Mouse (Mus musculus) embryonic facial prominence, embryonic 12.5 days (tissue): ENCODE results near the gene Tns4. TPM values are rescaled to one million over a fixed set of nuclear protein-coding genes. Genes with fewer than 3 reads are reported as not detected.

ENCODE experiments used
- ATAC-seq: fragments of 200-750 bp; cut with Nextera tagmentation; 2 replicates; pipeline ENCODE4 v1.8.0; 2017; ENCODE audit not compliant: insufficient number of reproducible peaks, insufficient read depth, low FRiP score, low TSS enrichment
- H3K27ac ChIP-seq: fragments of 300-500 bp; sonication (generic); 2 replicates; pipeline ENCODE4 v1.5.1; 2016; ENCODE audit warnings: mild to moderate bottlenecking
- H3K27me3 ChIP-seq: fragments of 300-500 bp; sonication (generic); 2 replicates; pipeline ENCODE4 v1.6.1; 2016; ENCODE audit warnings: mild to moderate bottlenecking, moderate library complexity
- H3K36me3 ChIP-seq: fragments of 300-500 bp; sonication (generic); 2 replicates; pipeline ENCODE4 v1.6.1; 2016; ENCODE audit warnings: mild to moderate bottlenecking
- H3K4me1 ChIP-seq: fragments of 300-500 bp; sonication (generic); 2 replicates; pipeline ENCODE4 v1.6.1; 2016
- H3K4me2 ChIP-seq: fragments of 300-500 bp; sonication (generic); replicated peaks from 2 replicates; pipeline ENCODE4 v1.6.1; 2016; ENCODE audit warnings: mild to moderate bottlenecking, moderate library complexity
- H3K4me3 ChIP-seq: fragments of 300-500 bp; sonication (generic); 2 replicates; pipeline ENCODE4 v1.5.1; 2016; ENCODE audit warnings: mild to moderate bottlenecking
- H3K9ac ChIP-seq: fragments of 300-500 bp; sonication (generic); 2 replicates; pipeline ENCODE4 v1.6.1; 2016; ENCODE audit warnings: mild to moderate bottlenecking, moderate library complexity
- H3K9me3 ChIP-seq: fragments of 300-500 bp; sonication (generic); 2 replicates; pipeline ENCODE4 v1.6.1; 2016; ENCODE audit warnings: mild to moderate bottlenecking, moderate library complexity
- whole genome bisulfite sequencing: fragments of 180-500 bp; shearing (Covaris S2); methylation state at CpG from one replicate; pipeline ENCODE4 v1.1.7; 2016; 5-methylcytosine and 5-hydroxymethylcytosine counted together
- polyA plus RNA-seq: library from polyadenylated mRNA; unstranded; fragments of >200 nt; fragmentation: Nextera tagmentation; extraction: Ambion mirVana; gene quantifications from 2 replicates; pipeline ENCODE4 v1.2.1, GENCODE M21; 2016

Tns4 gene
- polyA plus RNA-seq, 1 experiment from 2014 or later: 0.28 TPM

DNA sequence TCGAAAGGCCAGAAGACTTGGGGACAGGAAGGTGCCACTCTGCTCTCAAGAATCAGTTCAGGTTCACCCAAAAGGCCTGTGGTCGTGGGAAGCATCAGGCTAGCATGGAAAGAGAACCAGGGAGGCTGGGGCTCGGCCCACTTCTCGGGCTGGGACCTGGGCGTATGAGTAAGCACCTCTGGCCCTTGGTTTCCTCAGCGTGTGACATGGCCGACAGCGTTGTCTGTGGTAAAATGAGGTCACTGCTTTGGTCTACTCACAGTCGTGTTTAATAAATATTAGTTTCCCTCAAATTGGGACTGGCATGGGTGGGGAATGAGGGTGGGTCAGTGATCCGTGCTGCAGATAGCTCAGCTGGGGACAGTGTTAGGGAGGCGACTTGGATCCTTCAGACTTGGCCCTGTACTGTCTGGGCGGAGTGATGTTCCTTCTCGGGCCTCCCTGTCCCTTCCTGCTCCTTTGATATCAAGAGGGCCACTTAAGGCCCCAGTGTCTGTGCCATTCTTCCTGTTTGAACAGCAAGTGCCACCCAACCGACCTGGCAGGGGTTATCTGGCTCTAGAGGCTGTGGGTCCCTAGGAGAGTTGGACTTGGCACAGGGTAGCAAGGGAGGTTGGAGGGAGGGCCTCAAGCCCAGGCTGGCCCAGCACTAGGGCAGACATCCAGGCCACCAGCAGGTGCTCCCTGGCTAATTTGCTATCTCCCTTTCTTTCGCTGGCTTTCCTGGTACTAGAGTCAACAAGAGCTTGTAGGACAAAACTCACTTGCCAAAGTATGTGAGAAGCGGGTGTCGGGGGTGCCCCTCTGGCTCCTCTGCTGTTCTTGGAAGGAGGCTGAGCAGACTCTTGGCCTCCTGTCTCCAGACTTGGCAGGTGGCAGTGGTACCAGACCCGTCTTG, 38.9 kb upstream of the Tns4 start:
- peaks cover 60% of the 10 kb centered on the region for H3K4me1 ChIP-seq
- no peak for ATAC-seq
- no peaks in the 10 kb centered on the region for H3K27me3 ChIP-seq
- no peak overlapping the region for H3K4me3 ChIP-seq
- no peak overlapping the region for H3K9ac ChIP-seq
- no peak overlapping the region for H3K4me2 ChIP-seq
- H3K36me3 ChIP-seq: no peaks in the 10 kb centered on the region
- no peaks in the 10 kb centered on the region for H3K9me3 ChIP-seq
- WGBS: 81% methylated on average over 18 of the region's 18 CpGs
- 0 out of 2 replicates have a peak overlapping the region, but pooled peaks have one; percentile 90 for H3K27ac ChIP-seq

DNA sequence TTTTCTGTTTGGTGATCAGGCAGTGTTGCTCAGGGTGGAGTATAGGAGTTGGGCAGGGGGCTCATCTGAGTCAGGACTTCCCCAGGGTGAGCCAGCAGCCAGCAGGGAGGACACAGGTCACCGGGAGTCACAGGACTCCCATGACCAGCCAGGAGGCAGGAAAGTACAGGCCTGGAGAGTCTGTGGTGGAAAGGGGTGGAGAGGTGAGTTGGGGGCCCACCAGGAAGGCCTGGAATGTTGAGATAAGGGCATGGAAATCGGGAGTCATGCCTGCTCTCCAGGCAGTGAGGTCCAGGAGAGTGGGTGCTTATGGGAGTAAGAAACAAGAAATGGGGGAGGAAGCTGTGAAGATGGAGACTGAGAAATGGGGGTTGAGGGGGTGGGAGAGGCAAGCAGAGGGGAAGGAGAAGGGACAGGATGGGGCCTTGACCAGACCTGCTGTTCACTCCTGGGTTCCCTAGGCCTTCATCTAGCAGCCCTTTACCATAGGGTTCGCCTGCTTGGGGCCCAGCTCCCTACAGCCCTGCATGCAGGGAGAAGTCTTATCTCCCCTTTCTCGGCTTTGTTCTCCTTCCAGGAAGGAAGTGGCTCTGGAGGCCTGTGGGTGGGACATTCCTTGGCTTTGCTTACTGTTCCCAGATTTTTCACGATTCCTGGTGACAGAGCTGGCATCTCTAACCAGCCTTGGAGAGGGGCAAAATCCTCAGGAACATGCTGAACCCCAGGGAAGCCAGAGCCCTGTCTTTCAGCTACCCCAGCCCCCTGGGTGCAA, 37.6 kb upstream of the Tns4 start:
- H3K36me3 ChIP-seq: no peaks in the 10 kb centered on the region
- 35% methylated on average over 5 of the region's 5 CpGs for WGBS
- no peak overlapping the region for H3K9ac ChIP-seq
- peak overlapping the region; percentile 6; the same call in 1 of the 2 replicates for H3K4me2 ChIP-seq
- peaks cover 51% of the 10 kb centered on the region for H3K4me1 ChIP-seq
- H3K27ac ChIP-seq: peak overlapping the region; percentile 90
- ATAC-seq: no peak
- H3K4me3 ChIP-seq: no peak overlapping the region
- no peaks in the 10 kb centered on the region for H3K9me3 ChIP-seq
- no peaks in the 10 kb centered on the region for H3K27me3 ChIP-seq

DNA sequence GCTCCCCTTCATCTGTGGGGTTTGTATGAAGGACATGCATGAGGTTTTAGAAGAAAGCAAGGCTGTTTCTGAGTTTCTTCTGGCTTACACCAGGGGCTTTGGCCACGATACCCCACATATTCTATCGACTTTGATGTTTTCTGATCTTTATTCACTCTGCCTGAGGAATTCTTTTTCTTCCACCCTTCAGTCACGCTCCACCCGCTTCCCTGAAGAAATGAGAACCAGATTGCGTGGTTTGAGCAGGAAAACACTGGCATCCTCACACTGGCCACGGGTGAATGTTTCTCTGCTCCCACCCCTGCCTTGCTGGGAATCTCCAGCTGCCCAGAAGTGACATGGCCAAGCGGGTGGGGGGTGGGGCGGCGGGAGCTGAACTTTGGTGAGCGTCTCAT, 35.5 kb upstream of the Tns4 start:
- no peak overlapping the region for H3K4me3 ChIP-seq
- no peaks in the 10 kb centered on the region for H3K36me3 ChIP-seq
- 16% methylated on average over 10 of the region's 10 CpGs for WGBS
- H3K4me2 ChIP-seq: peak overlapping the region; percentile 18
- no peaks in the 10 kb centered on the region for H3K9me3 ChIP-seq
- H3K4me1 ChIP-seq: peaks cover 60% of the 10 kb centered on the region
- H3K27ac ChIP-seq: peak overlapping the region; percentile 90
- H3K9ac ChIP-seq: no peak overlapping the region
- ATAC-seq: no peak; the same call in 1 of the 2 replicates
- H3K27me3 ChIP-seq: no peaks in the 10 kb centered on the region

DNA sequence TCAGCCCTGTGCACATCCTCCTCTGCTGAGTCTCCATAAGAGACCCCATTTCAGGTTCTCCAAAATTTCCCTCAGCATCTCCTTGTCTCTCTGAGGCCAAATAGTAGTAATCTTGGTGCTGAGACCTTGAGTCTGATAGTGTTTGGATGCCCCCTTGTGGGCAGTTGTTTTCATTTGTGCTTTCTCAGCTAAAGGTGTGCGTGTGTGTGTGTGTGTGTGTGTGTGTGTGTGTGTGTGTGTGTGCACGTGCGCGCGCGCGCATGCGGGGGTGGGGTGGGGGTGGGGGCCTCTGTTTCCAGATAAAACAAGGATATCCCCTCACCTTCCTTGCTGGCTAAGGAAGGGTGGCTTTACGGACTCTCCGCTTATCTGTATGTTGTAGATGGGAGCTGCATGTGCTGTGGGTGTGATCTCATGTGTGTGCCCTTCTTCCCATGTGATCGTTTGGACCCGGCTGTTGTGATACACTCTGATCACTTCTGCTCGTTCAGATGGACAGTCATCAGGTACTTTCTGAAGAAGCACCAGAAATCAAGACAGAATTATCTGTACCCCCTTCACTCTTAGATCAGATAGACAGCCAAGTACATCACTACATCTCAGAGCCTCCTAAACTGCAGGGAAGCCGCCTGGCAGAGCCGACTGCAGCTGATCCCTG, 35.0 kb upstream of the Tns4 start:
- peak overlapping the region; percentile 90 for H3K27ac ChIP-seq
- no peak overlapping the region for H3K9ac ChIP-seq
- peaks cover 63% of the 10 kb centered on the region for H3K4me1 ChIP-seq
- no peak overlapping the region for H3K4me2 ChIP-seq
- WGBS: 24% methylated on average over 15 of the region's 15 CpGs
- no peaks in the 10 kb centered on the region for H3K9me3 ChIP-seq
- no peaks in the 10 kb centered on the region for H3K27me3 ChIP-seq
- H3K36me3 ChIP-seq: no peaks in the 10 kb centered on the region
- H3K4me3 ChIP-seq: no peak overlapping the region
- ATAC-seq: no peak

DNA sequence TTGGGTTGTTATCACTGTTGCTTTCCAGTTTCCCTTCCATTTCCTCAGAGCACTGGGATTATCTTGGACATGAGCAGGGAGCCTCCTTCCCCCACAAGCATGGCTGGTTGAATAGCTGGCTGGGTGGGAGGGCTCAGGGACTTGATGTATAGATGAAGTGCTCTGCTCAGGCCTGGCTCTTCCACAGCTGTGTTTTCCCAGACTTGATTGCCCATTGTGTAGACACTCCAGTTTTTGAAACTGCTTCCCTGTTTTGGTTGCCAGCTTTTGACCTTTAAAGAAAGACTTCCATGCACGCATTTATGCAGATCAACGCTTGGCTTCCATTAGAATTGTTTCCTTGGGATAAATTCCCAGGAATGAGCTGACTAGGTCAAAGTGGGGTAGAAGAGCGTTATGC, 33.6 kb upstream of the Tns4 start:
- H3K9ac ChIP-seq: no peak overlapping the region
- H3K27me3 ChIP-seq: no peaks in the 10 kb centered on the region
- H3K9me3 ChIP-seq: no peaks in the 10 kb centered on the region
- H3K4me2 ChIP-seq: no peak overlapping the region
- H3K4me3 ChIP-seq: no peak overlapping the region
- peaks cover 63% of the 10 kb centered on the region for H3K4me1 ChIP-seq
- H3K36me3 ChIP-seq: no peaks in the 10 kb centered on the region
- WGBS: 82% methylated on average over 3 of the region's 3 CpGs
- ATAC-seq: no peak
- no peak overlapping the region for H3K27ac ChIP-seq

DNA sequence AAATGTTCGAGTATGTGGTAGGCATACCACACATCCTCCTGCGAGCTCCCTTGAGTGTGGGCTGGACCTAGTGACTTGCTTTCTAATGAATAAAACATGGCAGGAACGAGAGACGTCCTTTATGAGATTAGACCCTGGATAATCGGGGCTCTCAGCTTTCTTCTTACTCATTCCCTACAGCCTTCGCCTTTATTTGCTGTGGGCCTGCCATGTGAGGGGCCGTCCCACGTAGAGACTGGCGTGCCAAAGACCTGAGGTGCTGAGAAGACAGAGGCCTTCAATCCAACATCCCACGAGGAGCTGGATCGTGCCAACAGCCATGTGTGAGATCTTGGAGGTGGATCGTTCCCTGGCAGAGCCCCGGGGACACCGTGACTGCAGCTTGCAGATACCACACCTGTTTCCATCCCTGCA, 32.1 kb upstream of the Tns4 start:
- peak overlapping the region; percentile 94 for H3K27ac ChIP-seq
- 0 out of 2 replicates have a peak, but pooled peaks have one; percentile 50 for ATAC-seq
- peaks cover 49% of the 10 kb centered on the region for H3K4me1 ChIP-seq
- H3K4me2 ChIP-seq: no peak overlapping the region
- H3K4me3 ChIP-seq: no peak overlapping the region
- no peak overlapping the region for H3K9ac ChIP-seq
- 37% methylated on average over 14 of the region's 14 CpGs for WGBS
- no peaks in the 10 kb centered on the region for H3K27me3 ChIP-seq
- no peaks in the 10 kb centered on the region for H3K36me3 ChIP-seq
- H3K9me3 ChIP-seq: no peaks in the 10 kb centered on the region

DNA sequence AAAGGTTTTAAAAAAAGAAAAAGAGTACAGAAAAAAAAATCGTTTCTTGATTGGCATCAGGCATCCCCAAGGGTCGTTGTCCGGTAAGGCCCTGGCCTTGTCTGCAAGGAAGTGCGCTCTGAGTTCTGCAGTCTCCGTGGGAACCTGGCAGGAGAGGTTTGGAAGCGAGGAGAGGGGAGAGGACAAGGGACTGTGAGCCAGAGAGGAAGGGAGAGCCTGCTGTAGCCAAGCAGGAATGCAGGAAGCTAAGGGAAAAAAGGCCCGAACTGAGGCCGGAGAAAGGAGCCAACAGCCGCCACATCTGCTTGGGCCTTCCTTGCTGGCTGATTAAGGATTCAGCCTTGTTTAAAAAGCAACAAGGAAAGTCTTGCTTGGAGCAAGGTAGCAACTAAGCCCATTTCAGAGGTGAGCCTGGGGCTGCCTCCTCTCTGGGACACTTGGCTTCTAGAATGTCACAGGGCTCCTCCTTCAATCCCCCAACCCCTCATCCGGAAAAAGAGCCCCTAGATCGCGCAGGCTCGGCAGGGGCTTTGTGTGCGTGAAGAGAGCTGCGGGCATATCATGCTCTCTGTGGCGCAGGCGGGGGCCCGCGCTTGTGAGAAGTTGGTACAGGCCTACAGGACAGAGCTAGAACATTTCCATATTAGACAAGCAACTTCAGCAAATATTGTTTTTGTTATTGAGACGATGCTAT, 31.6 kb upstream of the Tns4 start:
- Histone ChIP-seq H3K27ac (peak overlapping the region; percentile 94), H3K4me3 (no peak overlapping the region), H3K4me1 (peaks cover 46% of the 10 kb centered on the region), H3K36me3 (no peaks in the 10 kb centered on the region), H3K4me2 (no peak overlapping the region), H3K9me3 (no peaks in the 10 kb centered on the region), H3K27me3 (no peaks in the 10 kb centered on the region), H3K9ac (0 out of 2 replicates have a peak overlapping the region, but pooled peaks have one; percentile 15)
- ATAC-seq: no peak
- 25% methylated on average over 20 of the region's 20 CpGs for WGBS

DNA sequence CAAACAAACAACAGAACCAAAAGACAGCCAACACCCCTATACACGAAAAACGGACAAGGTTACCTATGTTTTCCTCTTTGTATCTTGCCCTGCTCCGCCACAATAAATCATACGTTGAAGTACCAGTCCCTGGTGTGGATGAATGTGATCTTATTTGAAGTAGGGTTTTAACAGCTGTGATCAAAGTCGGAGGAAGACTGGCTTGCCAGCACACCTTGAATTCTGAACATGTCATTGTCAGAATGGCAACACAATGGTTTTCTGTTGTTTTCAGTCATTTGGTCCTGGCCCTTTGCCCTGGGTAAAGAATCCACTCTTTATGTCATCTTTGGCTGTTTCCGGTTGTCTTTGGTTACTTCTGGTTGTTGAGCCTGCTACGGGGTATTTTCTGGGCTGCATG, 29.9 kb upstream of the Tns4 start:
- ATAC-seq: no peak
- no peak overlapping the region for H3K9ac ChIP-seq
- H3K9me3 ChIP-seq: no peaks in the 10 kb centered on the region
- peaks cover 29% of the 10 kb centered on the region for H3K4me1 ChIP-seq
- no peaks in the 10 kb centered on the region for H3K36me3 ChIP-seq
- H3K4me3 ChIP-seq: no peak overlapping the region
- 66% methylated on average over 7 of the region's 7 CpGs for whole genome bisulfite sequencing
- H3K27me3 ChIP-seq: no peaks in the 10 kb centered on the region
- peak overlapping the region; percentile 94; the same call in 1 of the 2 replicates for H3K27ac ChIP-seq
- no peak overlapping the region for H3K4me2 ChIP-seq

DNA sequence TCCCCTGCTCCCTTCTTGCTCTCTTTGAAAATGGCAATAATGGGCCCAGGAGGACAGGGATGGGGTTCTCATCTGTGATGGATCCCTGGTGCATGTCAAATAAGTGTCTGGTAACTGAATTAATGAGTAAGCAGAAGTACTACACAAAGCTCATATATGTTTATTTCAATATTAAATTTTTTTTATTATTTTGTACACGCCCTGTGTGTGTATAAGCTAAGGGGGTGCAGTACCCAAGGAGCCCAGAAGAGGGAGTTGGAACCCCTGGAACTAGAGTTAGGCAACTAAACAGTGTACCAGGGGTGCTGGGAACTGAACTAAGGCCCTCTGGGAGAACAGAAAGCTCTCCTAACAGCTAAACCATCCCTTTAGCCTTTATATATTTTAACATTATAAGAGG, 29.3 kb upstream of the Tns4 start:
- Histone ChIP-seq H3K4me3 (no peak overlapping the region), H3K27me3 (no peaks in the 10 kb centered on the region), H3K36me3 (no peaks in the 10 kb centered on the region), H3K4me2 (no peak overlapping the region), H3K9me3 (no peaks in the 10 kb centered on the region), H3K9ac (no peak overlapping the region), H3K27ac (0 out of 2 replicates have a peak overlapping the region, but pooled peaks have one; percentile 7), H3K4me1 (peaks cover 30% of the 10 kb centered on the region)
- no peak for ATAC-seq
- 94% methylated on average over 1 of the region's 1 CpGs for WGBS

DNA sequence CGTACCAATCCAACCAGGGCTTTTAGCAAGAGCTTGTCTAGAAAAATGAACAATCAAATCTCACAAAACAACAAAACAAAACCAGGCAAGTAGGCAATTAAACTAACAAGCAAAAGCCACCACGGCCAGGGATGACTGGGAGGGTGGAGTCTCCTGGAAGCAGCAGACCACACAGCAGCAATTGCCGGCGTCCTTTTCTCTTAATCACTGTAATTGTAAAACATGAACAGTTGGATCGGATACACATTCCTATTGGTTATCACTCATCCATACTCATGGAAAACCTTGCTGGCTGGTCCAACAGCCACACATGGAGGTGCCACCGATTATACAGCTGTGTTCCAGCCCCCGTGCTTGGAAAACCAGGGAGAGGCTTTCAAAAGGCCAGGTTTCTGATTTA, 28.8 kb upstream of the Tns4 start:
- Histone ChIP-seq H3K9me3 (no peaks in the 10 kb centered on the region), H3K4me2 (no peak overlapping the region), H3K4me3 (no peak overlapping the region), H3K27ac (peak overlapping the region; percentile 7; the same call in 1 of the 2 replicates), H3K9ac (no peak overlapping the region), H3K4me1 (peaks cover 35% of the 10 kb centered on the region), H3K27me3 (no peaks in the 10 kb centered on the region), H3K36me3 (no peaks in the 10 kb centered on the region)
- WGBS: 58% methylated on average over 7 of the region's 7 CpGs
- ATAC-seq: no peak

DNA sequence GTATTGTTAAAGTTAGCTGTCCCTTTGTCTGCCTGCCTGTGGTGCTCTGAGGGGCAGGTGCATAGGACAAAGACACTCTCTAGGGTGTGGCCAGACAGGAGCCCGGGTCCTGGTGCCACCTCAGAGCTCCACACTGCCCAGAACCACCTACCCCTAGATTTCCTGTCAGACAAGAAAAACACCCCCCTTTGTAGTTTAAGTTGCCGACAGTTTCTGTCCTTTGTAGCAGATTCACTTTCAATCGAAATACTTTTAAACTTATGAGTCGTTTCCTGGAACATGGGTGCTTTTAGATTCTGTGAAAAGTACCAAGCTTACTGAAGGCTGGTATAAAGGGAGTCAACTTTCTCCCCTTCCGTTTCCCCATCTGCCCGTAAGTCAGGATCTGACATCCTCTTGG, 26.8 kb upstream of the Tns4 start:
- 71% methylated on average over 6 of the region's 6 CpGs for WGBS
- no peaks in the 10 kb centered on the region for H3K27me3 ChIP-seq
- no peak for ATAC-seq
- H3K4me2 ChIP-seq: no peak overlapping the region
- no peak overlapping the region for H3K27ac ChIP-seq
- H3K36me3 ChIP-seq: no peaks in the 10 kb centered on the region
- no peak overlapping the region for H3K4me3 ChIP-seq
- no peak overlapping the region for H3K9ac ChIP-seq
- H3K4me1 ChIP-seq: peaks cover 30% of the 10 kb centered on the region
- H3K9me3 ChIP-seq: no peaks in the 10 kb centered on the region
